Mouse (Mus musculus): ENCODE data around the gene Pde4d.

DNA sequence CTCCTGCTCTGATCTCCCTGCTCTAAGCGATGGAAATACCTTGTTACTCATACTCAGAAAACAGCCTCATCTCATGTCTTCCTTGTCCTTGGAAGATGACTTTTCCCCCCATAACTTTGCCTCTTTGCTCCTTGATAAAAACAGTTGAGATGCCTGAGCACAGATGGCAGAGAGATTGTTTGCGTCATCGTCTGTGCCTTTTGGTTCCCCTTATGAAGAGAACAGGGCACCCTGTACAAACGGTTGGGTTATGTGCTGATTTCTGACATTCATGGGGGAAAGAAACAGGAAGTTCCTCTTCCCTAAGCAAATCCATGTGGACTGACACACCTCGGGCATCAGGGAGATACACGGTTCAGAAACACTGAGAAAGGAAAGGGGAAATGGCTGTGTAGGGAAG is 1191.8 kb downstream of the Pde4d start:
- no peak for TF ChIP-seq ZC3H11A (IDR thresholded peaks at IDR 0.05; ENCODE audit: low read depth, low read length)
- no peak for TF ChIP-seq POLR2A (IDR thresholded peaks at IDR 0.05; ENCODE audit: control insufficient read depth in 1 of 2, insufficient read depth in 1 of 2, low read depth in 1 of 2, low read length in 2 of 2, poor library complexity in 1 of 2)
- TF ChIP-seq CTCF (IDR thresholded peaks at IDR 0.05 in 2 of 3, conservative IDR thresholded peaks at IDR 0.05 in 1 of 3; ENCODE audit: control insufficient read depth in 1 of 3, insufficient read depth in 1 of 3, low read depth in 2 of 3, low read length in 3 of 3, poor library complexity in 1 of 3, severe bottlenecking in 1 of 3) = no peak
- no peak for TF ChIP-seq KAT2A (conservative IDR thresholded peaks at IDR 0.05; ENCODE audit: low read depth, low read length)
- 0 out of 4 replicates have a peak, but pooled peaks of 1 of the 2 experiments have one; percentile 8 for TF ChIP-seq EP300 (IDR thresholded peaks at IDR 0.05; ENCODE audit: low read depth in 1 of 2, low read length in 2 of 2)
- no peak for TF ChIP-seq SIN3A (IDR thresholded peaks at IDR 0.05; ENCODE audit: low read length)
- no peak for TF ChIP-seq TBP (IDR thresholded peaks at IDR 0.05; ENCODE audit: low read depth, low read length)
- no peak for TF ChIP-seq ETS1 (IDR thresholded peaks at IDR 0.05; ENCODE audit: low read depth, low read length)
- TF ChIP-seq POLR2AphosphoS2 (IDR thresholded peaks at IDR 0.05; ENCODE audit: low read length) = no peak
- TF ChIP-seq GATA1 (IDR thresholded peaks at IDR 0.05; ENCODE audit: low read depth, low read length) = 0 out of 2 replicates have a peak, but pooled peaks have one; percentile 30
- TF ChIP-seq MAFK (IDR thresholded peaks at IDR 0.05; ENCODE audit: borderline replicate concordance, low read depth, low read length) = no peak
- no peak for TF ChIP-seq TCF12 (IDR thresholded peaks at IDR 0.05; ENCODE audit: low read depth, low read length)

Measured in MEL (cell line).